Mouse (Mus musculus): ENCODE results near the gene Gnat1. TPM values are rescaled to one million over a fixed set of nuclear protein-coding genes. Genes with fewer than 3 reads are reported as not detected.
A peak's percentile ranks its signal among the peaks of the same experiment; 100 is the strongest.

Gnat1 gene
- 1.9 and 3.4 TPM in 2 replicates for polyA plus RNA-seq (2015; fragmentation: Nextera tagmentation; extraction: Ambion mirVana)

DNA sequence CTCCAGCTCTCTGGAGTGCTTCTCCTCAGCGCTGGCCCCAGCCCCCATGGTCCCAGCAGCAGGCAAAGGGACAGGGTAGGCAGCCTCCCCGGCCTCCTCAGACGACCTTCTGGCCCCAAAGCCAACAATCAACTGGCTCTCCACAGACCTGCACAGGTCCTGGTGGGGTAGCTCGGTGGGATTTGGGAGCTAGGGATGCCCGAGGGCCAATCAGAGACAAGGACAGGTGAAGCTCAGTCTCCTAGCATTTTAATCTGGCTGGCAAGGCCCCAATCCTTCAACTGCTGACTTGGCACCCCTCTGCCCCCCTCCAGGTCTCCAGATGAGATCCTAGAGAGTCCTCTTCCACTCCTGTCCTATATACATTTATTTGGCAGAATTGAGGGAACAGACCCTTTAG lies at the start of gene Gnat1:
TSS of gene Gnat1 (minus strand) at position 212 of the 400 bp plus-strand sequence.
- H3K9me3 ChIP-seq (replicated peaks) = no peaks in the 10 kb centered on the region
- no peak for ATAC-seq (ENCODE audit: insufficient number of reproducible peaks, low FRiP score, low TSS enrichment, low read depth)
- H3K9ac ChIP-seq = no peak within 1 kb of the TSS
- H3K4me1 ChIP-seq = peaks cover 20% of the 10 kb centered on the region
- no peak within 1 kb of the TSS for H3K4me2 ChIP-seq (replicated peaks)
- peaks cover 25% of the 10 kb centered on the region for H3K36me3 ChIP-seq
- WGBS = 36% methylated on average over 5 of the region's 5 CpGs
- no peak within 1 kb of the TSS for H3K27ac ChIP-seq (replicated peaks)
- H3K27me3 ChIP-seq = peaks cover 31% of the 10 kb centered on the region
- H3K4me3 ChIP-seq (replicated peaks) = no peak within 1 kb of the TSS

DNA sequence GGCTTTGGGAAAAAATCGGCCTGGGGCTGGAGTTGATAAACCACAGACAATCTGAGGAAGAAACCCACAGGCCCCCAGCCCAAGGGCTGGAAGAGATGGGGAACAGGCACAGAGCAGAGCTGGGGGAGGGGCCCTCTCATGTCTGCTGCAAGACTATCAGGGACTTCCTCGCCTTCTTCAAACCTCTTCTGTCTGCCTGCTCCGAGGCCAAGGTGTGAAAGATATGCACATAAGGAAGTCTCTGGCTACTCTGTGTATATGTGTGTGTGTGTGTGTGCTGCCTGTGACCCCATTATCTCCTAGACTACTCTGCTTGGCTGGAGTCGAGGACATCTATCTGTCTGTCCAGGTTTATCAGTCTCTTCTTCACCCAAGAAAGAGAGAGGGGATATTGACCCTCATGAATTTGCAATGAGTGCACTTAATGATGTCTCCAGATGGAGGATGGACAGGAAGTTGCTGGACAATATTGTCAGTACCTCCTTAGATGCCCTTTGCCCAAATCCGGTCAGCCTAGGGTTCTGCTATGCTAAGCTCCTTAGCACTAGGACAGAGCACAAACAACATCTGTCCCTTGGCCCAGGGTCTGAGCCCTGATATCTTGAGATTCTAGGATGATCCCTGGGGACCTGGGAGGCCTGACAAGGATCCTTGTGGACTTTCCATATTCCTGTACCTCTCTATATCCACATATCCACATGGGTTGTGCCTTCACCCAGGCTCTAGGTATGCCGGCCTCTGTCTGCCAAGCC lies 49.6 kb upstream of the Gnat1 start:
- Histone ChIP-seq H3K9ac (no peak overlapping the region), H3K36me3 (no peaks in the 10 kb centered on the region), H3K4me1 (peaks cover 57% of the 10 kb centered on the region), H3K4me3 (replicated peaks) (no peak overlapping the region), H3K27me3 (no peaks in the 10 kb centered on the region), H3K4me2 (replicated peaks) (no peak overlapping the region), H3K9me3 (replicated peaks) (no peaks in the 10 kb centered on the region), H3K27ac (replicated peaks) (0 out of 2 replicates have a peak overlapping the region, but pooled peaks have one; percentile 1)
- WGBS = 56% methylated on average over 6 of the region's 6 CpGs
- no peak for ATAC-seq (ENCODE audit: insufficient number of reproducible peaks, low FRiP score, low TSS enrichment, low read depth)

DNA sequence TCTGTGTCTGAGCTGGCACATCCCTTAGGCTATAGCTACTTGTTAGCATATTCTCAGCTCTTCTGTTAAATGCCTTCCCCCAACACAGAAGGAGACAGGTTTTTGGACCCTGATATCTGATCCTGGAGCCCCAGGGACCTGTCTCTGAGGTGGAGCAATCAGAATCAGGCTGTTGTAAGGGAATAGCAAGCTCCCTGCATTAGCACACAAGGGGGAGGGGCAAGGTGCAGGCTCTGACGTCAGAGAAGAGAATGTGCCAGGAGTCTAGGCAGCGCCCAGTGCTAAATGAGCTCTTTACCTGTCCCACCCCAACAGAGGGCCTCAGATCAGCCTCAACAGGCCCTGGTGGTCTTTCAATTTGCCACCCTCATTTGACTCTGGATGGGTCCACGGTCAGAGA lies 47.5 kb upstream of the Gnat1 start:
- Histone ChIP-seq H3K27me3 (no peaks in the 10 kb centered on the region), H3K9me3 (replicated peaks) (no peaks in the 10 kb centered on the region), H3K27ac (replicated peaks) (peak overlapping the region; percentile 63), H3K4me3 (replicated peaks) (no peak overlapping the region), H3K4me2 (replicated peaks) (no peak overlapping the region), H3K36me3 (no peaks in the 10 kb centered on the region), H3K4me1 (peaks cover 76% of the 10 kb centered on the region), H3K9ac (no peak overlapping the region)
- 32% methylated on average over 3 of the region's 3 CpGs for WGBS
- no peak; the same call in 1 of the 2 replicates for ATAC-seq (ENCODE audit: insufficient number of reproducible peaks, low FRiP score, low TSS enrichment, low read depth)

DNA sequence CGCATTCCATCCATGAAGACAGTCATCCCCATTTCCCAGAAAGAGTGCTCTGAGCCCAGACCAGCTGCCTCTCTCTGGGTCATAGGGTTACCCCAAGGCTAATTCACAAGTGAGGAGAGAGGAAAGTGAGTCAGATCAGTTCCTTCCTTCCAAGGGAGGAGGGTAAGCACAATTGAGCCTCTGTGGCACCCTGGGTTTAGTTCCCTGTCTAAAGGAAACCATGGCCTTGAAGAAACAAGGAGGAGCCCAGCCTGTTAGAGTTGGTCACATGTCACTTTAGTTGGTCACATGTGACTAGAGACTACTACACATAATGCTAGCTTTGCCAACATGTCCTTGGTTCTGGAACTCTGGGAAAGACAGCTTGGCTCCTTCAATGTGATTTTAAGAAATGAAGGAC lies 45.3 kb upstream of the Gnat1 start:
- Histone ChIP-seq H3K27ac (replicated peaks) (peak overlapping the region; percentile 82), H3K9me3 (replicated peaks) (no peaks in the 10 kb centered on the region), H3K4me1 (peaks cover 73% of the 10 kb centered on the region), H3K9ac (no peak overlapping the region), H3K4me3 (replicated peaks) (no peak overlapping the region), H3K27me3 (no peaks in the 10 kb centered on the region), H3K4me2 (replicated peaks) (no peak overlapping the region), H3K36me3 (no peaks in the 10 kb centered on the region)
- no peak for ATAC-seq (ENCODE audit: insufficient number of reproducible peaks, low FRiP score, low TSS enrichment, low read depth)
- 82% methylated on average over 1 of the region's 1 CpGs for WGBS

DNA sequence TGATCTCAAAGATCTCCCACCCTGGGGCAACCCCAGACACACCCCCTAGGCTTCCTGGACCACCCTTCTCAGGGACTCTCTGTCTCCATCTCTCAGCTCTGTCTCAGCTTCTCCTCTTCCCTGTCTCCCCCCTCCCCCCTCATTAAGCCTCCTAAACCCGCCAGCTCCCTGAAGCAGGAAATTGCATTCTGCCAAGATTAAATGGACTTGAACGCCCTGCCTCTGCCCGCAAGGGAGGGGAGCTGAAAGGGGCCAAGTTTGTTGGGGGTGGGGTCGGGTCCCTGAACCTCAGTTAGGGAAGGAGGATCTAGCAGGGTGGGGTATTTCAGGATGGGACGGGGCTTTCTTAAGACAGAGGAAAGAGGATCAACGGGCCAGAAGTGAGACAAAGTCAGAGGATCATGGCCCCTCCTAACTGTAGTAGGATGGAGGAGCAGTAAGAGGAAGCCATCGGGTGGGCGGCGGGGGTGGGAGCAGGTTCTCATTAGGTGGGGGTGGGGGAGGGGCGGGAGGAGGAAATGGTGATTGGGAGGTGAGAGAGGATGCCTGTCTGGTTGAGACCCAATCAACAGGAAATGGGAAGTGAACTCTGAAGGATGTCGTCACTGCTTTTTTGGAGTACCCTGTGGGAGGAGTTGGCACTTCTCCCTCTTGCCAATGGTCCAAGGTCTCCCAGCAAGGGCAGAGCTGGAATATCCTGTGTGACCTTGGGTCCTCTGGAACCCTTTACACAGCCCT lies 44.5 kb upstream of the Gnat1 start:
- H3K4me1 ChIP-seq = peaks cover 72% of the 10 kb centered on the region
- H3K9me3 ChIP-seq (replicated peaks) = no peaks in the 10 kb centered on the region
- H3K4me3 ChIP-seq (replicated peaks) = no peak overlapping the region
- peak; percentile 61 for ATAC-seq (ENCODE audit: insufficient number of reproducible peaks, low FRiP score, low TSS enrichment, low read depth)
- WGBS = under 1% methylated on average over 11 of the region's 11 CpGs
- no peaks in the 10 kb centered on the region for H3K27me3 ChIP-seq
- no peaks in the 10 kb centered on the region for H3K36me3 ChIP-seq
- H3K27ac ChIP-seq (replicated peaks) = peak overlapping the region; percentile 82
- no peak overlapping the region for H3K9ac ChIP-seq
- peak overlapping the region; percentile 36 for H3K4me2 ChIP-seq (replicated peaks)

DNA sequence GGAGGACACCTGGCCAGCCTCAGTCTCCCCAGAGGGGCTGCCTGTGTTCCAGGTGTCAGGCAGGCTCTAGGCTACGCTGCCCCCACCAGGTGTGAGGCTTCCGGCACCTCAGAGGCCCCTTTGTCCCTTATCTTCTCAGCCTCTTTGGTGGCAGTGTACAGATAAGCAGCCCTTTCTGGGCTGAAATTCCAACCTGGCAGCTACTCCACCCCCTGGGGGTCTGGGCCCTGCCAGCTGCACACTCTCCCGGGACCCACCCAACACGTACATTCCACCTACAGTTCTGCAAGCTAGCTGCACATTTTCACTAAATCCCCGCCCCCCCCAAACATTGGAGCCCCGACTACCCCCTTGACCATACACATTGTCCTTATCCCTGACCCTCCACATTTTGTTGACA lies 43.8 kb upstream of the Gnat1 start:
- H3K9ac ChIP-seq = no peak overlapping the region
- H3K4me3 ChIP-seq (replicated peaks) = no peak overlapping the region
- WGBS = 22% methylated on average over 6 of the region's 6 CpGs
- H3K27me3 ChIP-seq = no peaks in the 10 kb centered on the region
- H3K36me3 ChIP-seq = no peaks in the 10 kb centered on the region
- no peak for ATAC-seq (ENCODE audit: insufficient number of reproducible peaks, low FRiP score, low TSS enrichment, low read depth)
- peak overlapping the region; percentile 82 for H3K27ac ChIP-seq (replicated peaks)
- H3K4me1 ChIP-seq = peaks cover 70% of the 10 kb centered on the region
- H3K4me2 ChIP-seq (replicated peaks) = peak overlapping the region; percentile 36
- no peaks in the 10 kb centered on the region for H3K9me3 ChIP-seq (replicated peaks)

DNA sequence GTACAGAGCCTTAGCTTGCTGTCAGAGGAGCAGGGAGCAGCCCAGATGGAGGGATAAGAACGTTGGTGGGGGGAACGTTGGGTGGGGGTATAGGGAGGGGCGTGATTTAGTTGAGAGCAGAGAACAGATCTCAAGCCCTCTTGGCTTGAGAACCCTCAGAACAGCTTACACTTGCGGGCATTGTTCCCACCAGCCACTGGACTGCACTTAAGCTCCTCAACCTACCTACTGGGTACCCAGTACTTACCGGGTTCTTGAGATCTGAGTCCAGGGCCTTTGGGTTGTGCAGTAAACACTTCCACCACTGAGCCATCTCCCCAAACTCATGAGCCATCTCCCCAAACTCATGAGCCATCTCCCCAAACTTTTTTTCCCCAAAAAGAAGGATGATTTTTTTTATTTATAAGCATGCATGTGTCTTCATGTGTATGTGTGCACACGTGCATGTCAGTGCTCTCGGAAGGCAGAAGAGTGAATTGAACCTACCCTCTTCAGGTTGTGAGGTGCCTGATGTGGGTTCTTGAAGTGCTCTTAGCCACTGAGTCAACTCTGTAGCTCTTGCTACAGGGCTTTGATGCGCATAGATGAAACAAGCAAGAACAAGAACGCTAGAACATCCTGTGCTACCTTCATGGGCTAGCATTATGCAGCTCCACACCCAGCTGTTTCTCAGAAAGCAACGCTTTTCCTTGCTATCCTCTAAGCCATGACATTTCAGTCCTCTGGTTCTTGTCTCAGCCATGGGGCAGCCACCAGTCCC lies 39.4 kb upstream of the Gnat1 start:
- Histone ChIP-seq H3K4me3 (replicated peaks) (no peak overlapping the region), H3K4me1 (peaks cover 79% of the 10 kb centered on the region), H3K9ac (no peak overlapping the region), H3K36me3 (no peaks in the 10 kb centered on the region), H3K9me3 (replicated peaks) (no peaks in the 10 kb centered on the region), H3K27ac (replicated peaks) (peak overlapping the region; percentile 93), H3K27me3 (no peaks in the 10 kb centered on the region), H3K4me2 (replicated peaks) (no peak overlapping the region)
- WGBS = 71% methylated on average over 10 of the region's 10 CpGs
- ATAC-seq (ENCODE audit: insufficient number of reproducible peaks, low FRiP score, low TSS enrichment, low read depth) = no peak

DNA sequence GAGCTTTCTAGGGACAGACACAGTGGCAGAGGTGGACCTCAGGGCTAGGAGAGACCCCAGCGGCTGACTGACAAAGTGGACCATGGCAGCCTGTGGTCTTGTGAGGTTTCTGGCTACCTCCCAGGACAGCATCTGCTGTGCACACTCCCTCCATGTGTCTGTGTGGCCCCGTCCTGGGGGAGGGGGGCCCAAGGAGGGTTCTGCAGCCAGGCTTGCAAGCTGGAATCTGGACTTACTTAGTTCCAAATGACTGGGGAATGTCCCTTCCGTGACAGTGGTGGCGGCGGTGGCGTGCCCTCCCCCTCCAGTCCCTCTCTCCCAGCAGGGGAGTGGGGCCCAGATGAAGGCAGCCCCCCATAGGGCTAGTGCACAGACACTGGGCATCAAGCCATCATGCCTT lies 37.4 kb upstream of the Gnat1 start:
- no peaks in the 10 kb centered on the region for H3K27me3 ChIP-seq
- H3K4me1 ChIP-seq = peaks cover 69% of the 10 kb centered on the region
- H3K9me3 ChIP-seq (replicated peaks) = no peaks in the 10 kb centered on the region
- H3K36me3 ChIP-seq = no peaks in the 10 kb centered on the region
- peak; percentile 77 for ATAC-seq (ENCODE audit: insufficient number of reproducible peaks, low FRiP score, low TSS enrichment, low read depth)
- H3K9ac ChIP-seq = no peak overlapping the region
- WGBS = 17% methylated on average over 6 of the region's 6 CpGs
- H3K27ac ChIP-seq (replicated peaks) = peak overlapping the region; percentile 93
- H3K4me3 ChIP-seq (replicated peaks) = no peak overlapping the region
- 0 out of 2 replicates have a peak overlapping the region, but pooled peaks have one; percentile 4 for H3K4me2 ChIP-seq (replicated peaks)

DNA sequence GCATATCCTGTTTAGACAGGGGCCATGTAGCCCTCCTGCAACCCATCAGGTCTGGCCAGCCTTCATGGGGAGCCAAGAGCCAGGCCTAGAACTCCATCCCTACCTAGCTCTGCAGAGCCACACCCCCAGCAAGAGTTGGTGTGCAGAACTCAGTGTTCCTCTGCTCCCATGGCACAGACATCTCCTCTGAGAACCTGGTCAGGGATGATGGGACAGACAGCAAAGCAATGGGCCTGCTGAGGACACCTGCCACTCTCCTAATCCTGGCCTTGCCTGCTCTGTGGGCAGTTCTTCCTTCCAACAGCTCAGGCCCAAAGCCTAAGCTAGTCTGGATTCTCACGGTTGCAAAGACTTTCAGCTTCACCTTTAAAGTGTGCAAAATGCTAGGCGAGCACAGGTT lies 36.1 kb upstream of the Gnat1 start:
- ATAC-seq (ENCODE audit: insufficient number of reproducible peaks, low FRiP score, low TSS enrichment, low read depth) = no peak
- no peaks in the 10 kb centered on the region for H3K27me3 ChIP-seq
- H3K4me1 ChIP-seq = peaks cover 66% of the 10 kb centered on the region
- H3K9ac ChIP-seq = no peak overlapping the region
- H3K36me3 ChIP-seq = no peaks in the 10 kb centered on the region
- no peak overlapping the region for H3K4me2 ChIP-seq (replicated peaks)
- H3K9me3 ChIP-seq (replicated peaks) = no peaks in the 10 kb centered on the region
- no peak overlapping the region for H3K4me3 ChIP-seq (replicated peaks)
- H3K27ac ChIP-seq (replicated peaks) = peak overlapping the region; percentile 93; the same call in 1 of the 2 replicates
- 78% methylated on average over 2 of the region's 2 CpGs for WGBS

DNA sequence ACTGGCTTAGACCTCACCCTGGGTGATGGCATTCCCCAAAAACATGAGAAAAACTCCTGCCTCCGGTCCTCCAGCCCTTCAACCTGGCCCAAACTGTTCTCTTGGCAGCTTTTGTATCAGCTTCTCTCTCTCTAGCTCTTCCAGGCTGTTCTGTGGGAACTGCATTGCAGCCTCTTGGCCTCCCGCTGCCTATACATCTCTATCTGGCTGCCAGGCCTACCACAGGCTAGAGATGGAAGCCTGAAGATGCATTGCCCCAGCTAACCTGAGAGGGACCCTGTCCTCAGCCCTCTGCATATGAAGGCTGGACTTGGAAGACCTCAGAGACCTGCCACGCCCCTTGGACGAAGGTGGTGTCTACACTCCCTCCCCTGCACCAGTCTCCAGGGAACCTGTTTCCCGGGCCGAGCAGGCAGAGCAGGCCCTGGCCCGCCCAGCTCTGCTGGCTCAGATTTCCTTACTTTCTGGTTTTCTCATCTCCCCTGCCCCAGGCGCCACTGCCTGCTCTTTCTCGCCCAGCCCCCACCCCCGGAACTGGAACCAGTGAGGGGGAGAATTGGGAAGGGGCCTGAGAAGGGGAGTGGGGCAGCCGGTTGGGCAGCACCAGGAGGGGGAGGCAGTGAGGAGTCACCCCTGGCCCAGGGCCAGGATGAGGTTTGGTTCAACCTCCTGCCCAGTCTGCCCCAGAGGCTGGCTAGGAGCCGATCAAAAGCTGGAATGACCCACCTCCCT lies 34.9 kb upstream of the Gnat1 start:
- no peaks in the 10 kb centered on the region for H3K36me3 ChIP-seq
- H3K27ac ChIP-seq (replicated peaks) = peak overlapping the region; percentile 93
- peak overlapping the region; percentile 29 for H3K4me2 ChIP-seq (replicated peaks)
- H3K27me3 ChIP-seq = no peaks in the 10 kb centered on the region
- peaks cover 74% of the 10 kb centered on the region for H3K4me1 ChIP-seq
- 5% methylated on average over 12 of the region's 12 CpGs for WGBS
- ATAC-seq (ENCODE audit: insufficient number of reproducible peaks, low FRiP score, low TSS enrichment, low read depth) = peak; percentile 49
- no peak overlapping the region for H3K4me3 ChIP-seq (replicated peaks)
- H3K9ac ChIP-seq = no peak overlapping the region
- no peaks in the 10 kb centered on the region for H3K9me3 ChIP-seq (replicated peaks)

Measured in embryonic facial prominence, embryonic 15.5 days (tissue).